Mouse (Mus musculus): Measurements from ENCODE around the gene Bach2. TPM values are rescaled to one million over a fixed set of nuclear protein-coding genes. Genes with fewer than 3 reads are reported as not detected.
A peak's percentile ranks its signal among the peaks of the same experiment; 100 is the strongest.

Gene Bach2
- polyA plus RNA-seq, 1 experiment from 2014 or later: 1.8 TPM

DNA sequence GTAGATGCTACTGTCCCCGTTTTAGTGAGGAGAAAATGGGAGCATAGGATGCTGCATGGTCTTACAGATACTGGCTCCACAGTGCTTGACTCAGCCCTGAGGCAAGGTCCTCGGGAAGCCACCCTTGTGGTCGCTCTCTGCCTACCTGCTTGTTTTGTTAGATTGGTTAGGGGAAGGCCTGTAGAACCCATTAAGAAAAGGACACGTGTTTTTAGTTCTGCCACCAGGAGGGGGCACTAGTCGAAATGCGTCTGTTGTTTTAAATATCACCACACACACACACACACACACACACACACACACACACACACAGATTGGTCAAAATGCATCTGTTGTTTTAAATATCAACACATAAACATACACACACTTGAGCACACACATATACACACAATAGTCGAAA is 103.7 kb downstream of the Bach2 start:
- no peak for ATAC-seq
- H3K9me3 ChIP-seq (replicated peaks): no peaks in the 10 kb centered on the region
- no peaks in the 10 kb centered on the region for H3K36me3 ChIP-seq
- H3K27ac ChIP-seq: no peak overlapping the region
- H3K4me3 ChIP-seq: no peak overlapping the region
- no peak overlapping the region for H3K4me2 ChIP-seq
- no peak overlapping the region for H3K9ac ChIP-seq
- H3K27me3 ChIP-seq (replicated peaks): no peaks in the 10 kb centered on the region
- 60% methylated on average over 7 of the region's 7 CpGs for WGBS (ENCODE audit: insufficient replicate concordance)
- peaks cover 24% of the 10 kb centered on the region for H3K4me1 ChIP-seq

GRCm38 (mm10) chr4:32343256-32344165 is 104.9 kb downstream of the Bach2 start:
- Histone ChIP-seq H3K4me1 (peaks cover 13% of the 10 kb centered on the region), H3K4me2 (no peak overlapping the region), H3K27me3 (replicated peaks) (no peaks in the 10 kb centered on the region), H3K27ac (no peak overlapping the region), H3K4me3 (no peak overlapping the region), H3K9me3 (replicated peaks) (no peaks in the 10 kb centered on the region), H3K9ac (no peak overlapping the region), H3K36me3 (no peaks in the 10 kb centered on the region)
- ATAC-seq: no peak
- WGBS (ENCODE audit: insufficient replicate concordance): 21% methylated on average over 14 of the region's 14 CpGs

GRCm38 (mm10) chr4:32344276-32344675 is 105.7 kb downstream of the Bach2 start:
- Histone ChIP-seq H3K4me1 (peaks cover 12% of the 10 kb centered on the region), H3K27ac (no peak overlapping the region), H3K9me3 (replicated peaks) (no peaks in the 10 kb centered on the region), H3K4me2 (no peak overlapping the region), H3K4me3 (no peak overlapping the region), H3K36me3 (no peaks in the 10 kb centered on the region), H3K27me3 (replicated peaks) (no peaks in the 10 kb centered on the region), H3K9ac (no peak overlapping the region)
- WGBS (ENCODE audit: insufficient replicate concordance): 56% methylated on average over 9 of the region's 9 CpGs
- no peak for ATAC-seq

- H3K9ac ChIP-seq: no peak overlapping the region
- H3K9me3 ChIP-seq (replicated peaks): no peaks in the 10 kb centered on the region
- WGBS (ENCODE audit: insufficient replicate concordance): 18% methylated on average over 6 of the region's 6 CpGs
- no peak for ATAC-seq
- H3K27ac ChIP-seq: no peak overlapping the region
- H3K4me3 ChIP-seq: no peak overlapping the region
- H3K4me1 ChIP-seq: peaks cover 23% of the 10 kb centered on the region
- no peaks in the 10 kb centered on the region for H3K36me3 ChIP-seq
- H3K4me2 ChIP-seq: no peak overlapping the region
- H3K27me3 ChIP-seq (replicated peaks): no peaks in the 10 kb centered on the region
Observed at GRCm38 (mm10) chr4:32347202-32347601, 108.6 kb downstream of the Bach2 start.

GRCm38 (mm10) chr4:32347711-32348110 is 109.1 kb downstream of the Bach2 start:
- Histone ChIP-seq H3K4me3 (no peak overlapping the region), H3K9me3 (replicated peaks) (no peaks in the 10 kb centered on the region), H3K27ac (no peak overlapping the region), H3K27me3 (replicated peaks) (no peaks in the 10 kb centered on the region), H3K36me3 (no peaks in the 10 kb centered on the region), H3K4me1 (peaks cover 26% of the 10 kb centered on the region), H3K4me2 (no peak overlapping the region), H3K9ac (no peak overlapping the region)
- ATAC-seq: no peak
- 56% methylated on average over 5 of the region's 5 CpGs for WGBS (ENCODE audit: insufficient replicate concordance)

GRCm38 (mm10) chr4:32349361-32349760 is 110.8 kb downstream of the Bach2 start:
- no peak for ATAC-seq
- 58% methylated on average over 5 of the region's 5 CpGs for WGBS (ENCODE audit: insufficient replicate concordance)
- H3K4me3 ChIP-seq: no peak overlapping the region
- H3K27ac ChIP-seq: no peak overlapping the region
- no peaks in the 10 kb centered on the region for H3K9me3 ChIP-seq (replicated peaks)
- no peak overlapping the region for H3K9ac ChIP-seq
- peaks cover 25% of the 10 kb centered on the region for H3K4me1 ChIP-seq
- no peaks in the 10 kb centered on the region for H3K36me3 ChIP-seq
- H3K27me3 ChIP-seq (replicated peaks): no peaks in the 10 kb centered on the region
- no peak overlapping the region for H3K4me2 ChIP-seq

DNA sequence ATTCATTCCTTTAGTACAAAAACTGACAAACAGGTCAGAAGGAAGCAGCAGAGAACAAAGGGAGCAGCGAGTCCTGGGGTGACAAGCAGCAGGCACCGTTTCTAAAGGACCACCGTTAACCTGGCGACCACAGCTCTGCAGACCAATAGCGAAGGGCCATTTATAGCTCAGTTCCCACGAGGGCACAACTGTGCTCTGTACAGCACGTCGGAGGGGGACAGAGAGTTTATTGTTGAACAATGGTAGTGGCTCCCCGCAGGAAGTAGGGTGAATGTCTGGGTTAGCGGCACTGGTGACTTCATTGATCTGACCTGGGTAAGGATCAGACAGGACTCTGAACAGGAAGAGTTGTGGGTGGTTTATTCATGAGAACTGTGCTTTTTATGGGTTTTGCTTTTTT is 112.6 kb downstream of the Bach2 start:
- Histone ChIP-seq H3K9ac (no peak overlapping the region), H3K27ac (no peak overlapping the region), H3K27me3 (replicated peaks) (no peaks in the 10 kb centered on the region), H3K9me3 (replicated peaks) (no peaks in the 10 kb centered on the region), H3K36me3 (no peaks in the 10 kb centered on the region), H3K4me3 (no peak overlapping the region), H3K4me2 (no peak overlapping the region), H3K4me1 (peaks cover 28% of the 10 kb centered on the region)
- ATAC-seq: no peak
- 26% methylated on average over 10 of the region's 10 CpGs for WGBS (ENCODE audit: insufficient replicate concordance)

- Histone ChIP-seq H3K27ac (no peak overlapping the region), H3K4me2 (no peak overlapping the region), H3K36me3 (no peaks in the 10 kb centered on the region), H3K4me3 (no peak overlapping the region), H3K4me1 (peaks cover 28% of the 10 kb centered on the region), H3K27me3 (replicated peaks) (no peaks in the 10 kb centered on the region), H3K9ac (no peak overlapping the region), H3K9me3 (replicated peaks) (no peaks in the 10 kb centered on the region)
- no peak for ATAC-seq
- WGBS (ENCODE audit: insufficient replicate concordance): 43% methylated on average over 18 of the region's 18 CpGs
Observed at GRCm38 (mm10) chr4:32351661-32352246, 113.2 kb downstream of the Bach2 start.

DNA sequence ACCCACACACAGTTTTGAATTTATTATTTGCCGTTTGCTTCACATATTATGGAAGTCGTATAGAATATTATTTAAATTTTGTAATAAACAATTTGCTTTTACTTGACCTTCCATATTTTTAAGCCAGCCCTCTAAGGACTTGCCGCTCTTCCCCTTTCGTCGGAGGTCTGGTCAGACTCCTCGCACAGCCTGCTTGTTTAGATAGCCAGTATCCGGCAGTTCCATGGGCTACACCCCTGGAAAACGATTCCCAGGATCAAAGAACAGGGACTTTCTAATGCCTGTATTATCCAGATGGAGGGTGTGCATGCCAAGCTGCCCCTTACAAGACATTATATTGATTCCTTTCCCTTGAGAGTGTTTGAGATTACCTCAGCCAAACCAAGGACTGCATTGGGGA is 113.8 kb downstream of the Bach2 start:
- H3K27me3 ChIP-seq (replicated peaks): no peaks in the 10 kb centered on the region
- no peaks in the 10 kb centered on the region for H3K9me3 ChIP-seq (replicated peaks)
- peaks cover 24% of the 10 kb centered on the region for H3K4me1 ChIP-seq
- no peak overlapping the region for H3K27ac ChIP-seq
- no peak overlapping the region for H3K4me3 ChIP-seq
- H3K4me2 ChIP-seq: peak overlapping the region; percentile 19; the same call in 1 of the 2 replicates
- WGBS (ENCODE audit: insufficient replicate concordance): 35% methylated on average over 8 of the region's 8 CpGs
- no peaks in the 10 kb centered on the region for H3K36me3 ChIP-seq
- ATAC-seq: no peak
- H3K9ac ChIP-seq: no peak overlapping the region

DNA sequence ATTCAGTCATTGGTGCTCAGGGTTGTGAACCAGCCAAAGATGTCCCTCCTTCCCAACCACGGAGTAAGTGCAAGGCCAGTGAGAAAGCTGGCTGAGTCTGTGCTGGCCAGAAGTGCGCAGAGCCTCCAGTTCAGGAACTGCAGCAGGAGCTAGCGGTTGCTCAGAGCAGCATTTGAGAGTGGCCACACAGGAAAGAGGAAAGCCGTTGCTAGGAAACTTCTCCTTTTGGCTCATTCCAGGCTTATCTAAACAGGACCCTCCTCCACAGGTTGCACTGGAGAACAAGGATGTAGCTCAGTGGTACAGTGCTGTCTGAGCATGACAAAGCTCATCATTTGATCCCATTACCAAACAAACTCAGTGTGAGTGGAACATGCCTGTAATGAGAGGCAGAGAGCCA is 114.2 kb downstream of the Bach2 start:
- 15% methylated on average over 4 of the region's 4 CpGs for WGBS (ENCODE audit: insufficient replicate concordance)
- H3K4me2 ChIP-seq: peak overlapping the region; percentile 19; the same call in 1 of the 2 replicates

GRCm38 (mm10) chr4:32355935-32356617 is 117.5 kb downstream of the Bach2 start:
- H3K4me2 ChIP-seq: no peak overlapping the region
- no peaks in the 10 kb centered on the region for H3K9me3 ChIP-seq (replicated peaks)
- H3K27me3 ChIP-seq (replicated peaks): no peaks in the 10 kb centered on the region
- H3K4me1 ChIP-seq: peaks cover 23% of the 10 kb centered on the region
- no peak overlapping the region for H3K27ac ChIP-seq
- no peaks in the 10 kb centered on the region for H3K36me3 ChIP-seq
- ATAC-seq: no peak
- no peak overlapping the region for H3K9ac ChIP-seq
- no peak overlapping the region for H3K4me3 ChIP-seq
- WGBS (ENCODE audit: insufficient replicate concordance): 65% methylated on average over 12 of the region's 12 CpGs

More for the DNA sequence above, 114.2 kb downstream of the Bach2 start:
- Histone ChIP-seq H3K9me3 (replicated peaks) (no peaks in the 10 kb centered on the region), H3K27ac (no peak overlapping the region), H3K4me1 (peaks cover 24% of the 10 kb centered on the region), H3K4me3 (no peak overlapping the region), H3K27me3 (replicated peaks) (no peaks in the 10 kb centered on the region), H3K9ac (no peak overlapping the region), H3K36me3 (no peaks in the 10 kb centered on the region)
- peak; percentile 30; the same call in 1 of the 2 replicates for ATAC-seq
